Mouse (Mus musculus) liver, embryonic 11.5 days (tissue): ENCODE data around the gene Ddx1. TPM values are rescaled to one million over a fixed set of nuclear protein-coding genes. Genes with fewer than 3 reads are reported as not detected.
A peak's percentile ranks its signal among the peaks of the same experiment; 100 is the strongest.

ENCODE experiments used
- ATAC-seq: fragments of 200-750 bp; cut with Nextera tagmentation; replicated peaks from 2 replicates; pipeline ENCODE4 v1.8.0; 2017; ENCODE audit warnings: moderate number of reproducible peaks, mild to moderate bottlenecking, moderate TSS enrichment, moderate library complexity; ENCODE audit not compliant: low FRiP score
- DNase-seq: peaks from one replicate; pipeline ENCODE4 v3.0.0-alpha.2; 2017; ENCODE audit warnings: low spot score
- H3K27ac ChIP-seq: fragments of 300-500 bp; sonication (generic); 2 replicates; pipeline ENCODE4 v1.5.1; 2014; ENCODE audit warnings: mild to moderate bottlenecking, low read depth, low read length, control low read depth
- H3K27me3 ChIP-seq: fragments of 300-500 bp; sonication (generic); replicated peaks from 2 replicates; pipeline ENCODE4 v1.6.1; 2014; ENCODE audit warnings: low read length, mixed read lengths; ENCODE audit not compliant: control insufficient read depth, insufficient read depth
- H3K36me3 ChIP-seq: fragments of 300-500 bp; sonication (generic); 2 replicates; pipeline ENCODE4 v1.6.1; 2014; ENCODE audit warnings: mild to moderate bottlenecking, low read length, moderate library complexity, mixed read lengths; ENCODE audit not compliant: control insufficient read depth, insufficient read depth
- H3K4me1 ChIP-seq: fragments of 300-500 bp; sonication (generic); replicated peaks from 2 replicates; pipeline ENCODE4 v1.6.1; 2014; ENCODE audit warnings: low read length, mixed read lengths; ENCODE audit not compliant: control insufficient read depth, insufficient read depth
- H3K4me2 ChIP-seq: fragments of 300-500 bp; sonication (generic); 2 replicates; pipeline ENCODE4 v1.6.1; 2014; ENCODE audit warnings: mild to moderate bottlenecking, control low read depth, moderate library complexity
- H3K4me3 ChIP-seq: fragments of 300-500 bp; sonication (generic); 2 replicates; pipeline ENCODE4 v1.5.1; 2014; ENCODE audit warnings: low read depth, low read length, control low read depth
- H3K9ac ChIP-seq: fragments of 300-500 bp; sonication (generic); 2 replicates; pipeline ENCODE4 v1.6.1; 2014; ENCODE audit warnings: low read depth, low read length, control low read depth
- H3K9me3 ChIP-seq: fragments of 300-500 bp; sonication (generic); 2 replicates; pipeline ENCODE4 v1.6.1; 2016; ENCODE audit warnings: low read length, inconsistent platforms, mixed read lengths; ENCODE audit not compliant: control insufficient read depth
- WGBS: fragments of 180-500 bp; shearing (Covaris S2); extraction: QIAGEN DNeasy Blood & Tissue Kit; methylation state at CpG from one replicate; pipeline ENCODE4 v1.1.7; 2014; 5-methylcytosine and 5-hydroxymethylcytosine counted together
- polyA plus RNA-seq: library from polyadenylated mRNA; unstranded; fragments of >200 nt; fragmentation: Nextera tagmentation; extraction: Ambion mirVana; gene quantifications from 2 replicates; pipeline ENCODE4 v1.2.1, GENCODE M21; 2014

The Ddx1 gene
- polyA plus RNA-seq, result 158 and 196 TPM in 2 replicates

DNA sequence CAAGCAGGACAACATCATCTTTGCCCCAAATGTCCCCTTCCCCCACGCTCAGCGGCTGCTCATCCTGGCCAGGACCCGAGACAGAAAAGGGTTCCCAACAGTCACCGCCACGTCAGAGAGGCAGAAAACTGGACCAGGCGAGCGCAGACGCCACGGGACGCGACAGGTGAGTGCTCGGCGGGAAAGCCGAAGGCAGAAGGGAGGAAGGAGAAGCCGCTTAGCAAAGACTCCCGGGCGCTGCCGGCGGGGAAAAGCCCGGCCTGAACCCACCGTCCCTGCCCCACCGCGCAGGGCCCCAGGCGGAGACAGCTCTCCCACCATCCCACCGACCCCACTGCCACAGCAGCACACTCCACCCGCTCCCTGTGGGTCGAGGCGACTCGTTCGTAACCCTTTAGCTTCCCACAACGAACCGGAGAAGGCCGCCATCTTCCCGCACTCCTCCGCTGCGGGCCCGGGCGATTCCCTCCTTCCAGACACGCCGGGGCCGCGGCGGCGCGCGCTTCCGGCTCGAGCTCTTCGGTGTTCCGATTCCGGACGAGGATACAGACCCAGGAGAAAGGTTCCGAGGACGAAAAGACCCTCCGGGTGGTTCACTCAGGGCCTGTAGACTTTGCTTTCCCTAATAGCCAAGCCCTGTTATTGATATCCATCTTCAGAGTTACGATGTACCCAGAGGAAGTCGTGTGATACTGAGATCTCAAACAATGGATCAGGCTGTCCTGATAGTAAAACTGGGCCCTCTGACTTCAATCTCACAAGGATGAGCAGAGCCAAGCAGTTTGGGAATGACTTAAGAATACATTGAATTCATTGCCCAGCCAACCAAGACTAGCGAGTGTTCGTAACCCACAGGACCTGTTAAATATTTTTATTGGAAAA, at the start of gene Ddx1:
TSS of gene Ddx1 (minus strand) at position 523 of the 882 bp plus-strand sequence.
- 3% methylated on average over 58 of the region's 59 CpGs for WGBS
- H3K27ac ChIP-seq, result peak within 1 kb of the TSS; percentile 76; the same call in 1 of the 2 replicates
- peak within 1 kb of the TSS; percentile 57 for H3K4me2 ChIP-seq
- ATAC-seq, result peak; percentile 89
- H3K27me3 ChIP-seq, result no peaks in the 10 kb centered on the region
- H3K9me3 ChIP-seq, result no peaks in the 10 kb centered on the region
- peaks cover 4% of the 10 kb centered on the region; the same call in 1 of the 2 replicates for H3K4me1 ChIP-seq
- peak within 1 kb of the TSS; percentile 93 for H3K4me3 ChIP-seq
- peak; percentile 84 for DNase-seq
- H3K36me3 ChIP-seq, result peaks cover 3% of the 10 kb centered on the region; the same call in 1 of the 2 replicates
- peak within 1 kb of the TSS; percentile 87 for H3K9ac ChIP-seq

DNA sequence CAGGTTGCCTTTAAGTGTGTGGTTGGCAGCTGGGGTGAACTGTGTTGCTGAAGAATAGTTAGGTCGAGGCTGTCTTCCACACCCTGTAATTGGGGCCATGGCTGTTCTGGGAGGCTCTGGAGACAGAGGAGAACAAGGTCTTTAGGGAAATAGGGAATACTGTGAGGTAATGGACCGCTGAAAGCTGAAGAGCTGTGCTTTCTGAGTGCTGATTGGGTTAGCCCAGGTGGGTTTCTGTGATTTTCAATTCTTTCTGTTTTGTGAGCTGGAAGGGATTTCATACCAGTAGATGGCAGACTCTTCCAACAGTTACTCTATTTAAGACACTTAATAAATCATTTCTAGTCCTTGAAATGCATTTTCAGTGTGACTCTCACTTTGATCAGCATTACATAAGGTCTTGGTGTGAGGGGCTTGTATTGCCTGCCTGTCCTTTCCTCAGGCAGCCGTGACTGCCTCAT, 44.4 kb upstream of the Ddx1 start:
- Histone ChIP-seq H3K4me3 (no peak overlapping the region), H3K27me3 (no peaks in the 10 kb centered on the region), H3K4me2 (no peak overlapping the region), H3K36me3 (peaks cover 2% of the 10 kb centered on the region; the same call in 1 of the 2 replicates), H3K4me1 (no peaks in the 10 kb centered on the region), H3K9me3 (no peaks in the 10 kb centered on the region), H3K9ac (no peak overlapping the region), H3K27ac (no peak overlapping the region)
- 78% methylated on average over 3 of the region's 3 CpGs for WGBS
- no peak for ATAC-seq
- no peak for DNase-seq

DNA sequence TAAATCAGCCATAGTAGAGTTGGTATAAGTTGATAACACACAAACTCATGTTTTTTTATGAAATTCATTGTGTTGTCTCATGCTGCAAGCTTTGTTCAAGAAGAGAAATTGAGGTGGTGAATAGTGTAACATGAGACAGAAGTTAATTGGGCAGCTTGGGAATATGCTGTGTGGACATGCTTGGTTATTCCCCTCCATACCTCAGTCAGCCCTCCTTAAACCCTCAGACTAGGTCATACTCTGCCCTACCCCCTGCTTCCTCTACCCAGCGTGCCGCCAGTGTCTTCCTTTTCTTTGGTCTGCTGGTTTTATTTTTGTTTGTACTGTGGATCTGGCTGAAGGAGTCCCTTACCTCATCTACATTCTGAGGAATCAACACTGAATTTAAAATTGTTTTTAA, 42.4 kb upstream of the Ddx1 start:
- Histone ChIP-seq H3K9ac (no peak overlapping the region), H3K4me3 (no peak overlapping the region), H3K27ac (no peak overlapping the region), H3K4me2 (no peak overlapping the region), H3K4me1 (no peaks in the 10 kb centered on the region), H3K36me3 (peaks cover 2% of the 10 kb centered on the region; the same call in 1 of the 2 replicates), H3K9me3 (no peaks in the 10 kb centered on the region), H3K27me3 (no peaks in the 10 kb centered on the region)
- DNase-seq, result no peak
- no peak for ATAC-seq
- 78% methylated on average over 2 of the region's 2 CpGs for WGBS

DNA sequence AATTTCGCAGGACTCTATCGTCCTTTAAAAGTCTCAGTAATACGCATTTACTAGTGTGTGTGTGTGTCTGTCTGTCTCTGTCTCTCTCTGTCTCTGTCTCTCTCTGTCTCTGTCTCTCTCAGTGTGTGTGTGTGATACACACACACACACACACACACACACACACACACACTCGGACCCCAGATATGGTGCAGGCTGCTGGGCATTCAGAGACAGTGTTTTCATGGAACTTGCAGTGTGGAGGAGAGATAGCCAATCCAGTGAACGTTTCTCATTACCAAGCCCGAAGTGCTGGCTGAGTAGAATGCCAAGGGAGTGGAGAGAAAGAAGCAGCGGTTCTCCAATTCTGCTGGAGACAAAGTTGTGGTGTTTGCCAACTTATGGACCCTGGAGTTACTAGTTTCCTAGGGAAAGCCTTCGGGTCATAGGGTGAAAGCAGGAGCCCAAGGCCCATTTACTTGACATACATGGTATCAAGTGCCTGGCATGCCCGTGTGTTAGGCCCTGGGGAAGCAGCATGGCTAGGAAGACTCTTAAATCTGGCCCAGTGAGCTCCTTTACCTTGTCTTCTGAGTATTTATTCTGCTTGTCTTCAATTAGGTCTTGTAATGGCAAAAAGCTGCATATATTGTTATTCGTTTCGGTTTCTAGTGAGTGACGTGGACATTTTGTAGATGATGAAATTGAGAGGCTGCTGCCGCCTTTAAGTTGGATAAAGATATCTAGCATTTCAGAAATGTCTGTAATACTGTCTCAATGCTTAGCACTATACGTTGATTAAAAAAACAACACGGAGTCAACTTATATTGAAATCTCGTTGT, 20.8 kb upstream of the Ddx1 start:
- WGBS, result 44% methylated on average over 16 of the region's 16 CpGs
- Histone ChIP-seq H3K4me2 (peak overlapping the region; percentile 86), H3K9ac (peak overlapping the region; percentile 75), H3K27ac (no peak overlapping the region), H3K4me3 (peak overlapping the region; percentile 72), H3K9me3 (no peaks in the 10 kb centered on the region), H3K4me1 (peaks cover 9% of the 10 kb centered on the region), H3K27me3 (no peaks in the 10 kb centered on the region), H3K36me3 (no peaks in the 10 kb centered on the region; the same call in 1 of the 2 replicates)
- ATAC-seq (peak; percentile 57), DNase-seq (no peak)

DNA sequence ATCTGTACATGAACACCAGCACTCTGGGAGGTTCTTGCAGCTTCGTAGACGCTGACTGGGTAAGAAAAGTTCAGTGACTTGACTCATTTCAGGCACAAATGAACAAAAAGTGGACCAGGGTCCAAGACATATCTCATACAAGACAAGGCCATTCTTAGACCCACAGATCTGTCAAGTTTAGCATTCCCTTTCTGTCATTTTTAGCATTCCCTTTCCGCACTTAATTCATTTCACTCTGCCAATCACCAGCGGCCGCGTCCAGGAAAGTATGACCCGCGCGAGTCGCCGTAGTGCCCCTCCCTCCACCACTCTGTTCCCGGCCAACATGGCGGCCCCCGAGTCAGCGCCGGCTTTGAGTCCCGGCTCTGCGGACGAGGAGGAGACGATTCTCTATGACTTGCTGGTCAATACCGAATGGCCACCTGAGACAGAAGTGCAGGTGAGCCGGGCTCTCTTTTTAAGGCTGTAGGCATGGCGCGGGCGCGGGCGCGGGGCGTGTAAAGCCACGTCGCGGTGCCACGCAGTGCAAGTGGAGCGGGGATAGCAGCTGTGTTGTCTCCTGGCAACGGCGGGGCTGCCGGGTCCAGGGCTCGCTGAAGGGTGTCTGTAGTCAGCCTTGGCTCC, 19.9 kb upstream of the Ddx1 start, which contains the start of gene Nbas:
TSS of gene Nbas (plus strand) at position 308 of the 624 bp plus-strand sequence.
- H3K4me1 ChIP-seq, result peaks cover 9% of the 10 kb centered on the region
- H3K27ac ChIP-seq, result no peak within 1 kb of the TSS
- peak within 1 kb of the TSS; percentile 75 for H3K9ac ChIP-seq
- H3K36me3 ChIP-seq, result no peaks in the 10 kb centered on the region; the same call in 1 of the 2 replicates
- no peaks in the 10 kb centered on the region for H3K9me3 ChIP-seq
- 5% methylated on average over 38 of the region's 38 CpGs for WGBS
- H3K27me3 ChIP-seq, result no peaks in the 10 kb centered on the region
- peak within 1 kb of the TSS; percentile 72 for H3K4me3 ChIP-seq
- DNase-seq, result peak; percentile 87
- peak within 1 kb of the TSS; percentile 86 for H3K4me2 ChIP-seq
- peak; percentile 88 for ATAC-seq

DNA sequence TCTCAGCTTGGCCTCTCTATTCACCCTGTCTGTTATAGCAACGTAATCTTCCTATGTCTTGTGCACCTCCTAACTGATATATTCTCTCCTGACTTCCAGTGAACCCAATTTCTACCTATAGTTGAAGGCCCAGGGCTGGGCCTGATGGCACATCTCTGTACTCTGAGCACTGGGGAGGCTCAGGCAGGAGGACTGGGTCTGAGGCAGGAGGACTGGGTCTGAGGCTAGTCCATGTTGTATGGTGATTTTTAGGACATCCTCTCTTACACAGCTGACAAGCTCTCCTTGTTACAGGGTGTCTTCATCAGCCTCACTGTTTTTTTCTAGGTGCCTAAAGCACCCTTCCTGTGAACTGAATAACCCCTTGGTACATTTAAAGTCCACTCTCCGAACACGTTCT, 19.4 kb upstream of the Ddx1 start:
- no peaks in the 10 kb centered on the region for H3K9me3 ChIP-seq
- H3K4me2 ChIP-seq, result peak overlapping the region; percentile 54
- H3K4me3 ChIP-seq, result peak overlapping the region; percentile 72; the same call in 1 of the 2 replicates
- H3K27ac ChIP-seq, result no peak overlapping the region
- ATAC-seq (peak; percentile 38), DNase-seq (no peak)
- peaks cover 9% of the 10 kb centered on the region for H3K4me1 ChIP-seq
- H3K36me3 ChIP-seq, result no peaks in the 10 kb centered on the region; the same call in 1 of the 2 replicates
- no peaks in the 10 kb centered on the region for H3K27me3 ChIP-seq
- WGBS, result 43% methylated on average over 3 of the region's 3 CpGs
- H3K9ac ChIP-seq, result peak overlapping the region; percentile 75

DNA sequence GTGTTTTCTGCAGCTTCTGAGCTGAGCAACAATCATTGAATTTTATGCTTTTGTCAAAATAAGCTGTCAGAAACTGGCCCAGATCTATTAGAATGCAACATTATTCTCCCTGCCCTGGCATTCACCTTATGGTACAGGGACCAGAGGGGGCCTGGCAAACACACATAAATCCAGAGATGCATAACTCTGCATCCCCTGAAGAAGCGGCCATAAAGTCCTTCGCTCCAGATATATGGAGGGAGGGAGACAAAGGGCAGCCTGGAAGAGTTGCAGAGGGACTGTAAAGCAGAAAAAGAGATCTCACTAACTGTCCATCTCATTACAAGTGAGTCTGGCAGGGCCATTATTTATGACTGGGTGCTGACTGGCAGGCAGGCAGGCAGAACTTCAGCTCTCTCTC, 6.7 kb upstream of the Ddx1 start:
- no peak for DNase-seq
- no peak overlapping the region for H3K4me3 ChIP-seq
- no peak overlapping the region for H3K9ac ChIP-seq
- H3K27ac ChIP-seq, result no peak overlapping the region
- H3K27me3 ChIP-seq, result peaks cover 4% of the 10 kb centered on the region; the same call in 1 of the 2 replicates
- H3K4me1 ChIP-seq, result no peaks in the 10 kb centered on the region
- H3K9me3 ChIP-seq, result no peaks in the 10 kb centered on the region
- 78% methylated on average over 2 of the region's 2 CpGs for WGBS
- no peaks in the 10 kb centered on the region for H3K36me3 ChIP-seq
- no peak for ATAC-seq
- H3K4me2 ChIP-seq, result no peak overlapping the region

DNA sequence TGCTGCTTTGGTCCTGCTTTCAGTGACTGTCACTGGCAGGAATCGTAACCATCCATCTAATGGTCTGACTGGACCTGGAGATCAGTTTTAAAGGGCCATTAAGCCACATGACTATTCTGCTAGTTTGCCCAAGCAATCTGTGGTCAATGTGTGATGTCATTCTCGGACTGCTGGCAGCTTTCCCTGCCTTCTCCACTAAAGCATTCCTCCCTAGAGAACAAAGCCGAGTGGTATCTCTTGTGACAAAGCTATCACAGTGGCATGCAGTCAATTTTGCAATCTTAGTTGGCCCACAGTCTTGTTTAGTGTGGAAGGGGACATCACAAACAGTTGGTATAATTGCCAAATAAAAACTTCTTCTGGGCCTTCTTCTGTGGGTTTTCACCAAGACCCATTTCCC, 6.1 kb upstream of the Ddx1 start:
- ATAC-seq, result no peak
- Histone ChIP-seq H3K27ac (no peak overlapping the region), H3K4me2 (no peak overlapping the region), H3K4me3 (no peak overlapping the region), H3K27me3 (peaks cover 4% of the 10 kb centered on the region; the same call in 1 of the 2 replicates), H3K9ac (no peak overlapping the region), H3K4me1 (no peaks in the 10 kb centered on the region), H3K9me3 (no peaks in the 10 kb centered on the region), H3K36me3 (no peaks in the 10 kb centered on the region)
- DNase-seq, result no peak
- 43% methylated on average over 3 of the region's 3 CpGs for WGBS
